Mouse (Mus musculus): ENCODE results near the gene Gm4559. TPM values are rescaled to one million over a fixed set of nuclear protein-coding genes. Genes with fewer than 3 reads are reported as not detected.
"Not testable (repeated sequence)": the region's sequence is repeated elsewhere in the genome, so short reads cannot be mapped to it uniquely, and the experiment has no call there.

The Gm4559 gene
- polyA plus RNA-seq, 1 experiment from 2014 or later: not detected

- Histone ChIP-seq H3K9me3 (replicated peaks; ENCODE audit: control insufficient read depth, low read length) (no peaks in the 10 kb centered on the region), H3K4me3 (ENCODE audit: low read depth, low read length) (no peak overlapping the region), H3K9ac (replicated peaks; ENCODE audit: low read length) (no peak overlapping the region), H3K27ac (replicated peaks; ENCODE audit: low read depth, low read length) (no peak overlapping the region), H3K36me3 (replicated peaks; ENCODE audit: control insufficient read depth, insufficient read depth, low read depth, low read length) (no peaks in the 10 kb centered on the region), H3K4me1 (ENCODE audit: control insufficient read depth, insufficient read depth, low read length) (no peaks in the 10 kb centered on the region), H3K27me3 (ENCODE audit: control insufficient read depth, insufficient read depth, low read length) (no peaks in the 10 kb centered on the region), H3K4me2 (ENCODE audit: low read depth, low read length) (no peak overlapping the region)
- no peak for ATAC-seq (replicated peaks; ENCODE audit: insufficient number of reproducible peaks, low FRiP score, low TSS enrichment, low read depth)
- DNase-seq (ENCODE audit: low spot score): peak; percentile 67
- 0% methylated on average over 1 of the region's 1 CpGs for WGBS
Measured at GRCm38 (mm10) chr7:142249824-142250223, 24.3 kb downstream of the Gm4559 start.

GRCm38 (mm10) chr7:142240978-142241377 lies 33.2 kb downstream of the Gm4559 start, which contains the start of gene Gm40460:
TSS of gene Gm40460 (minus strand) at chr7:142241078.
- no peaks in the 10 kb centered on the region for H3K27me3 ChIP-seq (ENCODE audit: control insufficient read depth, insufficient read depth, low read length)
- no peaks in the 10 kb centered on the region for H3K36me3 ChIP-seq (replicated peaks; ENCODE audit: control insufficient read depth, insufficient read depth, low read depth, low read length)
- DNase-seq (ENCODE audit: low spot score) (no peak), ATAC-seq (replicated peaks; ENCODE audit: insufficient number of reproducible peaks, low FRiP score, low TSS enrichment, low read depth) (no peak)
- no peak within 1 kb of the TSS for H3K9ac ChIP-seq (replicated peaks; ENCODE audit: low read length)
- H3K4me1 ChIP-seq (ENCODE audit: control insufficient read depth, insufficient read depth, low read length): no peaks in the 10 kb centered on the region
- no peak within 1 kb of the TSS for H3K27ac ChIP-seq (replicated peaks; ENCODE audit: low read depth, low read length)
- WGBS: 38% methylated on average over 2 of the region's 2 CpGs
- H3K9me3 ChIP-seq (replicated peaks; ENCODE audit: control insufficient read depth, low read length): no peaks in the 10 kb centered on the region
- no peak within 1 kb of the TSS for H3K4me3 ChIP-seq (ENCODE audit: low read depth, low read length)
- H3K4me2 ChIP-seq (ENCODE audit: low read depth, low read length): no peak within 1 kb of the TSS

GRCm38 (mm10) chr7:142231540-142231939 lies 42.6 kb downstream of the Gm4559 start:
- H3K9me3 ChIP-seq (replicated peaks; ENCODE audit: control insufficient read depth, low read length): no peaks in the 10 kb centered on the region
- no peak overlapping the region for H3K4me2 ChIP-seq (ENCODE audit: low read depth, low read length)
- no peak for DNase-seq (ENCODE audit: low spot score)
- no peak overlapping the region for H3K4me3 ChIP-seq (ENCODE audit: low read depth, low read length)
- H3K9ac ChIP-seq (replicated peaks; ENCODE audit: low read length): no peak overlapping the region
- ATAC-seq (replicated peaks; ENCODE audit: insufficient number of reproducible peaks, low FRiP score, low TSS enrichment, low read depth): no peak
- no peak overlapping the region for H3K27ac ChIP-seq (replicated peaks; ENCODE audit: low read depth, low read length)
- WGBS: 15% methylated on average over 1 of the region's 1 CpGs
- H3K36me3 ChIP-seq (replicated peaks; ENCODE audit: control insufficient read depth, insufficient read depth, low read depth, low read length): no peaks in the 10 kb centered on the region
- H3K4me1 ChIP-seq (ENCODE audit: control insufficient read depth, insufficient read depth, low read length): no peaks in the 10 kb centered on the region
- no peaks in the 10 kb centered on the region for H3K27me3 ChIP-seq (ENCODE audit: control insufficient read depth, insufficient read depth, low read length)

GRCm38 (mm10) chr7:142229871-142230270 lies 44.3 kb downstream of the Gm4559 start, which contains the start of gene Krtap5-5:
TSS of gene Krtap5-5 (minus strand) at chr7:142229971.
- ATAC-seq (replicated peaks; ENCODE audit: insufficient number of reproducible peaks, low FRiP score, low TSS enrichment, low read depth); H3K36me3 ChIP-seq (replicated peaks; ENCODE audit: control insufficient read depth, insufficient read depth, low read depth, low read length); H3K4me3 ChIP-seq (ENCODE audit: low read depth, low read length); DNase-seq (ENCODE audit: low spot score); H3K27ac ChIP-seq (replicated peaks; ENCODE audit: low read depth, low read length); H3K27me3 ChIP-seq (ENCODE audit: control insufficient read depth, insufficient read depth, low read length); H3K4me2 ChIP-seq (ENCODE audit: low read depth, low read length); H3K4me1 ChIP-seq (ENCODE audit: control insufficient read depth, insufficient read depth, low read length); H3K9me3 ChIP-seq (replicated peaks; ENCODE audit: control insufficient read depth, low read length); H3K9ac ChIP-seq (replicated peaks; ENCODE audit: low read length): not testable (repeated sequence)
- 58% methylated on average over 3 of the region's 3 CpGs for WGBS

GRCm38 (mm10) chr7:142224518-142224917 lies 49.6 kb downstream of the Gm4559 start:
- H3K27me3 ChIP-seq (ENCODE audit: control insufficient read depth, insufficient read depth, low read length): no peaks in the 10 kb centered on the region
- H3K4me1 ChIP-seq (ENCODE audit: control insufficient read depth, insufficient read depth, low read length): no peaks in the 10 kb centered on the region
- H3K9ac ChIP-seq (replicated peaks; ENCODE audit: low read length): no peak overlapping the region
- H3K36me3 ChIP-seq (replicated peaks; ENCODE audit: control insufficient read depth, insufficient read depth, low read depth, low read length): no peaks in the 10 kb centered on the region
- ATAC-seq (replicated peaks; ENCODE audit: insufficient number of reproducible peaks, low FRiP score, low TSS enrichment, low read depth): no peak
- no peaks in the 10 kb centered on the region for H3K9me3 ChIP-seq (replicated peaks; ENCODE audit: control insufficient read depth, low read length)
- H3K27ac ChIP-seq (replicated peaks; ENCODE audit: low read depth, low read length): no peak overlapping the region
- DNase-seq (ENCODE audit: low spot score): peak; percentile 21
- H3K4me2 ChIP-seq (ENCODE audit: low read depth, low read length): no peak overlapping the region
- 39% methylated on average over 2 of the region's 2 CpGs for WGBS
- no peak overlapping the region for H3K4me3 ChIP-seq (ENCODE audit: low read depth, low read length)

Other genes starting within 250 kb of the Gm4559 start
- 60.2 and 62.9 TPM in 2 replicates for gene Mob2, start 213.3 kb downstream of the Gm4559 start, polyA plus RNA-seq (2014; fragmentation: Nextera tagmentation; extraction: Ambion mirVana)
- gene Dusp8, start 178.5 kb downstream of the Gm4559 start, polyA plus RNA-seq (2014; fragmentation: Nextera tagmentation; extraction: Ambion mirVana): 3.6 and 4.2 TPM in 2 replicates
- gene Gm45618, start 153.6 kb downstream of the Gm4559 start, polyA plus RNA-seq (2014; fragmentation: Nextera tagmentation; extraction: Ambion mirVana): not detected in 2 replicates
- not detected in 2 replicates for gene Gm39115, start 138.3 kb downstream of the Gm4559 start, polyA plus RNA-seq (2014; fragmentation: Nextera tagmentation; extraction: Ambion mirVana)
- not detected in 2 replicates for gene Gm45337, start 129.8 kb downstream of the Gm4559 start, polyA plus RNA-seq (2014; fragmentation: Nextera tagmentation; extraction: Ambion mirVana)
- not detected in 2 replicates for gene Gm29735, start 117.2 kb downstream of the Gm4559 start, polyA plus RNA-seq (2014; fragmentation: Nextera tagmentation; extraction: Ambion mirVana)
- gene Gm4553, start 108.6 kb downstream of the Gm4559 start, polyA plus RNA-seq (2014; fragmentation: Nextera tagmentation; extraction: Ambion mirVana): not detected in 2 replicates
- gene Krtap5-2, start 98.4 kb downstream of the Gm4559 start, polyA plus RNA-seq (2014; fragmentation: Nextera tagmentation; extraction: Ambion mirVana): not detected in 2 replicates
- not detected in 2 replicates for gene Gm10153, start 84.0 kb downstream of the Gm4559 start, polyA plus RNA-seq (2014; fragmentation: Nextera tagmentation; extraction: Ambion mirVana)
- not detected in 2 replicates for gene Krtap5-3, start 73.0 kb downstream of the Gm4559 start, polyA plus RNA-seq (2014; fragmentation: Nextera tagmentation; extraction: Ambion mirVana)
- not detected in 2 replicates for gene Gm7579, start 62.5 kb downstream of the Gm4559 start, polyA plus RNA-seq (2014; fragmentation: Nextera tagmentation; extraction: Ambion mirVana)
- gene Krtap5-5, start 44.4 kb downstream of the Gm4559 start, polyA plus RNA-seq (2014; fragmentation: Nextera tagmentation; extraction: Ambion mirVana): not detected in 2 replicates
- not detected in 2 replicates for gene Gm40460, start 33.3 kb downstream of the Gm4559 start, polyA plus RNA-seq (2014; fragmentation: Nextera tagmentation; extraction: Ambion mirVana)
- gene Gm2431, start 16.0 kb downstream of the Gm4559 start, polyA plus RNA-seq (2014; fragmentation: Nextera tagmentation; extraction: Ambion mirVana): not detected in 2 replicates
- not detected in 2 replicates for gene Krtap5-1, start 22.8 kb upstream of the Gm4559 start, polyA plus RNA-seq (2014; fragmentation: Nextera tagmentation; extraction: Ambion mirVana)
- 0.20 TPM in 1 of 2 replicates, not detected in the other for gene Krtap5-4, start 29.2 kb upstream of the Gm4559 start, polyA plus RNA-seq (2014; fragmentation: Nextera tagmentation; extraction: Ambion mirVana)
- 0.97 and 1.9 TPM in 2 replicates for gene Ifitm10, start 99.4 kb upstream of the Gm4559 start, polyA plus RNA-seq (2014; fragmentation: Nextera tagmentation; extraction: Ambion mirVana)
- 2.0 TPM in 1 of 2 replicates, not detected in the other for gene Gm49369, start 108.3 kb upstream of the Gm4559 start, polyA plus RNA-seq (2014; fragmentation: Nextera tagmentation; extraction: Ambion mirVana)
- gene Ctsd, start 113.7 kb upstream of the Gm4559 start, polyA plus RNA-seq (2014; fragmentation: Nextera tagmentation; extraction: Ambion mirVana): 163 and 197 TPM in 2 replicates
- 0.52 TPM in 1 of 2 replicates, not detected in the other for gene Syt8, start 160.5 kb upstream of the Gm4559 start, polyA plus RNA-seq (2014; fragmentation: Nextera tagmentation; extraction: Ambion mirVana)
- gene Tnni2, start 167.4 kb upstream of the Gm4559 start, polyA plus RNA-seq (2014; fragmentation: Nextera tagmentation; extraction: Ambion mirVana): 1.4 and 2.7 TPM in 2 replicates
- 23.3 and 23.7 TPM in 2 replicates for gene Lsp1, start 186.4 kb upstream of the Gm4559 start, polyA plus RNA-seq (2014; fragmentation: Nextera tagmentation; extraction: Ambion mirVana)
- 1.5 and 2.8 TPM in 2 replicates for gene Tnnt3, start 224.5 kb upstream of the Gm4559 start, polyA plus RNA-seq (2014; fragmentation: Nextera tagmentation; extraction: Ambion mirVana)

All from embryonic facial prominence, embryonic 11.5 days (tissue).